Mouse (Mus musculus): ENCODE measurements around the gene Trnt1. TPM values are rescaled to one million over a fixed set of nuclear protein-coding genes. Genes with fewer than 3 reads are reported as not detected.

Gene Trnt1
- 10 to 100 TPM; 28.5 to 35.1 (median 33.0) TPM for total RNA-seq (2022)

GRCm38 (mm10) chr6:106768640-106769289 is at the start of gene Trnt1:
Trnt1 (plus strand) TSS chr6:106769120.
- peak; percentile 98 for DNase-seq (ENCODE audit: low spot score)

- DNase-seq (ENCODE audit: low spot score), result no peak
These were observed 43.3 kb upstream of the Trnt1 start for GRCm38 (mm10) chr6:106725642-106726041.

- DNase-seq (ENCODE audit: low spot score), result no peak
These were observed 42.8 kb upstream of the Trnt1 start for GRCm38 (mm10) chr6:106726078-106726477.

GRCm38 (mm10) chr6:106727703-106728102 is 41.2 kb upstream of the Trnt1 start:
- no peak for DNase-seq (ENCODE audit: low spot score)

GRCm38 (mm10) chr6:106729682-106730314 is 39.1 kb upstream of the Trnt1 start:
- DNase-seq (ENCODE audit: low spot score), result no peak

- no peak for DNase-seq (ENCODE audit: low spot score)
These were observed 36.4 kb upstream of the Trnt1 start for GRCm38 (mm10) chr6:106732563-106732962.

- DNase-seq (ENCODE audit: low spot score), result no peak
These were observed 30.7 kb upstream of the Trnt1 start for GRCm38 (mm10) chr6:106738229-106738628.

GRCm38 (mm10) chr6:106740244-106740825 is 28.6 kb upstream of the Trnt1 start:
- no peak for DNase-seq (ENCODE audit: low spot score)

GRCm38 (mm10) chr6:106743556-106744233 is 25.2 kb upstream of the Trnt1 start:
- no peak for DNase-seq (ENCODE audit: low spot score)

GRCm38 (mm10) chr6:106745673-106746394 is 23.1 kb upstream of the Trnt1 start:
- no peak for DNase-seq (ENCODE audit: low spot score)

- DNase-seq (ENCODE audit: low spot score), result no peak
These were observed 21.7 kb upstream of the Trnt1 start for GRCm38 (mm10) chr6:106747251-106747650.

GRCm38 (mm10) chr6:106747804-106748203 is 21.1 kb upstream of the Trnt1 start:
- no peak for DNase-seq (ENCODE audit: low spot score)

GRCm38 (mm10) chr6:106748887-106749388 is 20.0 kb upstream of the Trnt1 start, which contains the start of gene Il5ra:
Il5ra (minus strand) TSS chr6:106749037.
- no peak for DNase-seq (ENCODE audit: low spot score)

- no peak for DNase-seq (ENCODE audit: low spot score)
These were observed 18.6 kb upstream of the Trnt1 start for GRCm38 (mm10) chr6:106750291-106750690.

- DNase-seq (ENCODE audit: low spot score), result no peak
These were observed 10.6 kb upstream of the Trnt1 start for GRCm38 (mm10) chr6:106758299-106758698.

GRCm38 (mm10) chr6:106760473-106761218 is 8.3 kb upstream of the Trnt1 start:
- DNase-seq (ENCODE audit: low spot score), result no peak

- no peak for DNase-seq (ENCODE audit: low spot score)
These were observed 7.4 kb upstream of the Trnt1 start for GRCm38 (mm10) chr6:106761486-106761885.

GRCm38 (mm10) chr6:106765892-106766291 is 3.0 kb upstream of the Trnt1 start:
- no peak for DNase-seq (ENCODE audit: low spot score)

GRCm38 (mm10) chr6:106766774-106767173 is 2.1 kb upstream of the Trnt1 start:
- no peak for DNase-seq (ENCODE audit: low spot score)

- no peak for DNase-seq (ENCODE audit: low spot score)
These were observed 458 bp downstream of the Trnt1 start for GRCm38 (mm10) chr6:106769290-106769866.
